In genomic region chr4:53513276-53514081, GRCm38 (mm10) we compare ENCODE assay signal across 8 mouse cellular contexts.
A peak's percentile ranks its signal among the peaks of the same experiment; 100 is the strongest.
DNase-seq lines count a peak whose midpoint lies in the region; ATAC-seq lines count a peak whose summit lies in the region.

No protein-coding gene starts in this region.

- no peaks in the 10 kb centered on the region for H3K27me3 ChIP-seq in heart, embryonic 14.5 days (ENCODE audit: control insufficient read depth, insufficient read depth, low read length)

- H3K4me1 ChIP-seq in heart, embryonic 14.5 days (ENCODE audit: control insufficient read depth in 2 of 2, insufficient read depth in 2 of 2, low read length in 2 of 2), result peaks cover 19 to 43% of the 10 kb centered on the region in 2 experiments

- H3K9ac ChIP-seq in heart, embryonic 14.5 days (ENCODE audit: low read length), result peak overlapping the region; percentile 23; the same call in 1 of the 2 replicates

- no peaks in the 10 kb centered on the region for H3K9me3 ChIP-seq in heart, embryonic 14.5 days (ENCODE audit: control insufficient read depth, low read length)

- no peak overlapping the region for H3K4me3 ChIP-seq in heart, embryonic 14.5 days (ENCODE audit: control insufficient read depth in 1 of 2, insufficient read depth in 1 of 2, low read depth in 1 of 2, low read length in 2 of 2)

- no peak for DNase-seq in heart, postnatal 10 days
- DNase-seq in cerebellum, adult 9-11 months, result peak; percentile 74
- peak; percentile 44 for DNase-seq in thymus, postnatal 25 days
- no peak for DNase-seq in frontal cortex, postnatal 14 days (ENCODE audit: low spot score in 2 of 2)
- DNase-seq in testis, postnatal 14 days (ENCODE audit: low spot score), result no peak

- intact Hi-C loops in heart, postnatal 10 days (cut with DNase I), result no loop called here

- 43% methylated on average over 11 of the region's 11 CpGs for WGBS in heart, embryonic 14.5 days

- peak overlapping the region; percentile 21 for H3K4me2 ChIP-seq in heart, embryonic 14.5 days (ENCODE audit: low read length)

- peak overlapping the region; percentile 42 to 54 for H3K27ac ChIP-seq in heart, embryonic 14.5 days (replicated peaks in 1 of 2; ENCODE audit: control insufficient read depth in 1 of 2, insufficient read depth in 1 of 2, low read depth in 2 of 2, low read length in 2 of 2)

- 0 out of 2 replicates have a peak, but pooled peaks cover 4% of the 10 kb centered on the region for H3K36me3 ChIP-seq in heart, embryonic 14.5 days (ENCODE audit: control insufficient read depth, insufficient read depth, low read length)

- ATAC-seq in heart, embryonic 14.5 days (ENCODE audit: insufficient number of reproducible peaks, insufficient read depth, low FRiP score, low read depth), result no peak
- peak; percentile 32 for ATAC-seq in inflammation-experienced regulatory T-cells, adult 6 months
- peak; percentile 42 for ATAC-seq in megakaryocyte, adult 5-6 weeks (ENCODE audit: poor library complexity, severe bottlenecking)

Comparison
In these comparisons a context has a peak if more than half of its experiments do, and no peak if none do; other contexts are left out.
1. DNase-seq: peak in cerebellum, adult 9-11 months (single experiment) and thymus, postnatal 25 days (single experiment); none in heart, postnatal 10 days (0 of 2), frontal cortex, postnatal 14 days (0 of 2) and testis, postnatal 14 days (single experiment).